Mouse (Mus musculus): Measurements from ENCODE around the gene Vmn1r135. TPM values are rescaled to one million over a fixed set of nuclear protein-coding genes. Genes with fewer than 3 reads are reported as not detected.
"Not testable (repeated sequence)": the region's sequence is repeated elsewhere in the genome, so short reads cannot be mapped to it uniquely, and the experiment has no call there.

The Vmn1r135 gene
- not detected in 2 replicates for polyA plus RNA-seq (2015; fragmentation: Nextera tagmentation; extraction: Ambion mirVana)

DNA sequence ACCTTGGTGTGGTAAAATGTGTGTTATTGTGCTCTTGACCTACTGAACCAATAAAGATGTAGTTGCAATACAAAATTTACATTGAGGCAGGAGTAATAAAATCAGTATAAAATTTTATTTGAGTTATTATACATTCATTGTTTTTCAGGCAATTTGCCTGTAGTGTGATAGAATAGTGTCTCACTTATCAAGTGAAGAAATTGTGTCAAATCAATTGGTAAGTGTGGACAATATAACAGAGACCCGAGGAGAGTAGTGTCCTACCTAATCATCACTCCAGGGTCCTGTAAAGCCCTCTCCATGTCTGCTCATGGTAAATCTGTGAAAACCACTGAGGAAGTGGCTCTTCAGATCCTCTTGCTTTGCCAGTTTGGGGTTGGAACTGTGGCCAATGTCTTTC is at the start of gene Vmn1r135:
Vmn1r135 (plus strand) TSS at position 301 of the 400 bp plus-strand sequence.
- H3K4me3 ChIP-seq (replicated peaks), result not testable (repeated sequence)
- WGBS, result no CpG with 5 or more reads among the region's 1 CpGs

DNA sequence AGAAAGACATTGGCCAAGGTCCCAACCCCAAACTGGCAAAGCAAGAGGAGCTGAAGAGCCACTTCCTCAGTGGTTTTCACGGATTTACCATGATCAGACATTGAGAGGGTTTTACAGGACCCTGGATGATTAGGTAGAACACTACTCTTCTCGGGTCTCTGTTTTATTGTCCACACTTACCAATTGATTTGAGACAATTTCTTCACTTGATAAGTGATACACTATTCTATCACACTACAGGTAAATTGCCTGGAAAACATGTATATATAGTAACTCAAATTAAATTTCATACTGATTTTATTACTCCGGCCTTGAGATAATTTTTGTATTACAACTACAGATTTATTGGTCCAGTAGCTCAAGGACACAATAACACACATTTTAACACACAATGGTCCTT is 35.5 kb upstream of the Vmn1r135 start, which contains the start of gene Gm4177:
Gm4177 (minus strand) TSS at position 101 of the 400 bp plus-strand sequence.
- not testable (repeated sequence) for H3K27ac ChIP-seq; H3K4me3 ChIP-seq (replicated peaks); H3K4me2 ChIP-seq (replicated peaks); H3K9me3 ChIP-seq; H3K4me1 ChIP-seq (replicated peaks); H3K36me3 ChIP-seq; H3K9ac ChIP-seq (replicated peaks); H3K27me3 ChIP-seq; ATAC-seq
- no CpG with 5 or more reads among the region's 3 CpGs for WGBS

More for the DNA sequence above, at the start of gene Vmn1r135:
- H3K4me1 ChIP-seq (replicated peaks); ATAC-seq; H3K4me2 ChIP-seq (replicated peaks); H3K9ac ChIP-seq (replicated peaks); H3K36me3 ChIP-seq; H3K27ac ChIP-seq; H3K9me3 ChIP-seq; H3K27me3 ChIP-seq: not testable (repeated sequence)

DNA sequence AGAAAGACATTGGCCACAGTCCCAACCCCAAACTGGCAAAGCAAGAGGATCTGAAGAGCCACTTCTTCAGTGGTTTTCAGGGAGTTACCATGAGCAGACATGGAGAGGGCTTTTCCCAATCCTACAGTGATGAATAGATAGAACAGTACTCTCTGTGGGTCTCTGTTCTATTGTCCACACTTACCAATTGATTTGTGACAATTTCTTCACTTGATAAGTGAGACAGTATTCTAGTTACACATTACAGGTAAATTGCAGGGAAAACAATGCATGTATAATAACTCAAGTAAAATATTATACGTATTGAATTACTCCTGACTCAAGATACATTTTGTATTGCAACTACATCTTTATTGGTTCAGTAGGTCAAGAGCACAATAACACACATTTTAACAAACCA is 12.0 kb downstream of the Vmn1r135 start, which contains the start of gene Gm5725:
Gm5725 (minus strand) TSS at position 101 of the 400 bp plus-strand sequence.
- H3K9me3 ChIP-seq; H3K4me3 ChIP-seq (replicated peaks); H3K27ac ChIP-seq; ATAC-seq; H3K36me3 ChIP-seq; H3K4me1 ChIP-seq (replicated peaks); H3K9ac ChIP-seq (replicated peaks); H3K4me2 ChIP-seq (replicated peaks); H3K27me3 ChIP-seq: not testable (repeated sequence)
- no CpG with 5 or more reads among the region's 1 CpGs for WGBS

Other genes starting within 250 kb of the Vmn1r135 start
- gene Vmn1r132, start 218.3 kb upstream of the Vmn1r135 start, polyA plus RNA-seq (2015; fragmentation: Nextera tagmentation; extraction: Ambion mirVana), result not detected in 2 replicates
- not detected in 2 replicates for gene Gm4175, start 70.9 kb upstream of the Vmn1r135 start, polyA plus RNA-seq (2015; fragmentation: Nextera tagmentation; extraction: Ambion mirVana)
- gene Gm4177, start 35.6 kb upstream of the Vmn1r135 start, polyA plus RNA-seq (2015; fragmentation: Nextera tagmentation; extraction: Ambion mirVana), result not detected in 2 replicates
- gene Gm5725, start 11.9 kb downstream of the Vmn1r135 start, polyA plus RNA-seq (2015; fragmentation: Nextera tagmentation; extraction: Ambion mirVana), result not detected in 2 replicates
- gene Gm5891, start 88.9 kb downstream of the Vmn1r135 start, polyA plus RNA-seq (2015; fragmentation: Nextera tagmentation; extraction: Ambion mirVana), result not detected in 2 replicates
- not detected in 2 replicates for gene Vmn1r137, start 162.2 kb downstream of the Vmn1r135 start, polyA plus RNA-seq (2015; fragmentation: Nextera tagmentation; extraction: Ambion mirVana)
- gene Vmn1r138, start 196.5 kb downstream of the Vmn1r135 start, polyA plus RNA-seq (2015; fragmentation: Nextera tagmentation; extraction: Ambion mirVana), result not detected in 2 replicates
- gene Gm6176, start 224.0 kb downstream of the Vmn1r135 start, polyA plus RNA-seq (2015; fragmentation: Nextera tagmentation; extraction: Ambion mirVana), result not detected in 2 replicates
- gene Vmn1r139, start 236.7 kb downstream of the Vmn1r135 start, polyA plus RNA-seq (2015; fragmentation: Nextera tagmentation; extraction: Ambion mirVana), result not detected in 2 replicates

Measured in midbrain, embryonic 13.5 days (tissue).